Mouse (Mus musculus) forebrain, embryonic 16.5 days (tissue): ENCODE data around the gene Cerk. TPM values are rescaled to one million over a fixed set of nuclear protein-coding genes. Genes with fewer than 3 reads are reported as not detected.
"Not testable (repeated sequence)": the region's sequence is repeated elsewhere in the genome, so short reads cannot be mapped to it uniquely, and the experiment has no call there.

Source experiments
- ATAC-seq: fragments of 200-750 bp; cut with Nextera tagmentation; 2 replicates; pipeline ENCODE4 v1.8.0; 2017; ENCODE audit warnings: mild to moderate bottlenecking, moderate library complexity
- H3K27ac ChIP-seq: fragments of 300-500 bp; sonication (generic); 2 replicates; pipeline ENCODE4 v1.5.1; 2014; ENCODE audit warnings: low read length, control low read depth
- H3K27me3 ChIP-seq: fragments of 300-500 bp; sonication (generic); replicated peaks from 2 replicates; pipeline ENCODE4 v1.6.1; 2014; ENCODE audit warnings: low read length; ENCODE audit not compliant: control insufficient read depth, insufficient read depth
- H3K36me3 ChIP-seq: fragments of 300-500 bp; sonication (generic); 2 replicates; pipeline ENCODE4 v1.6.1; 2014; ENCODE audit not compliant: control insufficient read depth, insufficient read depth
- H3K4me1 ChIP-seq: fragments of 300-500 bp; sonication (generic); replicated peaks from 2 replicates; pipeline ENCODE4 v1.6.1; 2014; ENCODE audit warnings: low read length; ENCODE audit not compliant: control insufficient read depth, insufficient read depth
- H3K4me2 ChIP-seq: fragments of 300-500 bp; sonication (generic); 2 replicates; pipeline ENCODE4 v1.6.1; 2014; ENCODE audit warnings: mild to moderate bottlenecking, low read length, control low read depth
- H3K4me3 ChIP-seq: fragments of 300-500 bp; sonication (generic); replicated peaks from 2 replicates; pipeline ENCODE4 v1.5.1; 2014; ENCODE audit warnings: mild to moderate bottlenecking, low read length, control low read depth
- H3K9ac ChIP-seq: fragments of 300-500 bp; sonication (generic); replicated peaks from 2 replicates; pipeline ENCODE4 v1.6.1; 2014; ENCODE audit warnings: low read depth, low read length, control low read depth
- H3K9me3 ChIP-seq: fragments of 300-500 bp; sonication (generic); 2 replicates; pipeline ENCODE4 v1.6.1; 2016; ENCODE audit warnings: low read length; ENCODE audit not compliant: control insufficient read depth
- WGBS: fragments of 180-500 bp; shearing (Covaris S2); extraction: QIAGEN DNeasy Blood & Tissue Kit; methylation state at CpG from one replicate; pipeline ENCODE4 v1.1.7; 2014; 5-methylcytosine and 5-hydroxymethylcytosine counted together
- polyA plus RNA-seq: library from polyadenylated mRNA; unstranded; fragments of >200 nt; fragmentation: Nextera tagmentation; extraction: Ambion mirVana; gene quantifications from 2 replicates; pipeline ENCODE4 v1.2.1, GENCODE M21; 2015

Gene Cerk
- polyA plus RNA-seq, 1 experiment from 2014 or later: 23.8 TPM

DNA sequence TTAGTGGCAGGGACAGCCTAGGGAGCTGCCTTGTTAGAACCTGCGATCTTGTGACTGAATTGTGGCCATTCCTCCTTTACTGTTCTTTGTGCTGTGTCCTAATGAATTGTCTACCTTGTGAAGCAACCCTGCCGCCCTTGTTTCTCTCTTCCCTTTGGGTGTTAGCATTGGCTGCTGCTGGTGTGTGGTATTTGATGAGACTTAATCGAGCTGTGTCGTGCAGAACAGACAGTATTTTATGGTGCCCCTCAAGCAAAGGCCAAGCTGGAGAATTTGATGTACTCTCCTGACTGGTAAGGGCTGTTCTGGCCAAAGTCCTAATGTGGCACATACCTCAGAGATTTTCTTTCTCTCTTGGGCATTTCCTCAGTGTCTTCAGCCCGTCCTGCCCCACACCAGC, 40.3 kb upstream of the Cerk start:
- no peaks in the 10 kb centered on the region for H3K36me3 ChIP-seq
- 85% methylated on average over 5 of the region's 5 CpGs for WGBS
- H3K27me3 ChIP-seq: no peaks in the 10 kb centered on the region
- H3K4me2 ChIP-seq: no peak overlapping the region
- no peak overlapping the region for H3K4me3 ChIP-seq
- no peak overlapping the region for H3K27ac ChIP-seq
- H3K4me1 ChIP-seq: no peaks in the 10 kb centered on the region
- ATAC-seq: no peak
- H3K9me3 ChIP-seq: no peaks in the 10 kb centered on the region
- no peak overlapping the region for H3K9ac ChIP-seq

DNA sequence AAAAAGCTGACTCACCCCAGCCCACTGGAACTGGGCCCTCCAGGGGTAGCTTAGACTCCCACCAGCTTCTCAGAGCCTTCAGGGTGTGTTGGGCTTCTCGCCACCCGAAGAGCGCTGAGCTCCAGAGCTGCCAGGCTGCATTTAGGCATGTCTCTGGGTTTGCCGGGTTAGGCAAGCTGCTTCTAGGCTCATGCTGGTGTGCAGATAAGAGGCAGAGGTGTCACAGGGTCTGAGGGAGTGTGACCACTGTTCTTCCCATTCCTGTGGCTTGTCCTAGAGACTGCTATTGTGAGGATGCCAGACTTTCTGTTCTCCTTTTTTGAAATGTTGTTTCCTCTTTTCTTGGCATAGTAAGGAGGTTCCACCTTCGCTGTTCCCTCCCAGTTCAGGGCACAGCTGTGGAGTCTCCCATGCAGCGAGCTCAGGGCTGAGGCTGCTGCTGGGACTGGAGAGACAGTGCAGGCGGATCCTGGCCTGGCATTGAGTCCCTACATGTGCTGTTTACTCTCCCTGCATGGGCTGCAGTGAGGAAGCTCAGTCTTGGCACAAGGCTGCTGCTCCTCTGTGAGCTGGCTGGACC, 39.1 kb upstream of the Cerk start:
- Histone ChIP-seq H3K4me3 (no peak overlapping the region), H3K27me3 (no peaks in the 10 kb centered on the region), H3K36me3 (no peaks in the 10 kb centered on the region), H3K9ac (no peak overlapping the region), H3K9me3 (no peaks in the 10 kb centered on the region), H3K27ac (no peak overlapping the region), H3K4me2 (no peak overlapping the region), H3K4me1 (no peaks in the 10 kb centered on the region)
- 85% methylated on average over 7 of the region's 7 CpGs for WGBS
- ATAC-seq: no peak

DNA sequence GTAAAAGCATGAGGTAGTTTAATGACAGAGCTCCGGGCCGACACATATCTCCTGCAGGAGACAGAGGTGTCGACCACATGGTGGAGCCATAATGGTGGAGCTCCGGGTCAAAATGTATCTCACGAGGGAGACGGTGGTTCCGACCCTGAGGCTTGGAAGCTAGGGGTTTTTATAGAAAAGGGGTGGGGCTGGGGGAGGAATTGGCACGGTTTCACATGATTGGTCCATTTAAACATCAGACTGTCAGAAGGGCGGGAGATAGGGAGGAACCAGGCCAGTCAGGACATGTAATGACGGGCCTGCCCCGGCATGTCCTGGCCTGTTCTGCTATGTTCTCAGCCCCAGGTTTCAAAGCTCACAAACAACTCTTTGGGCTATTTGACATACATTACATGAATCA, 36.0 kb upstream of the Cerk start:
- not testable (repeated sequence) for H3K4me3 ChIP-seq, H3K27me3 ChIP-seq, H3K36me3 ChIP-seq, H3K9ac ChIP-seq, H3K27ac ChIP-seq, H3K4me2 ChIP-seq, H3K9me3 ChIP-seq, ATAC-seq, H3K4me1 ChIP-seq
- WGBS: 85% methylated on average over 11 of the region's 11 CpGs

DNA sequence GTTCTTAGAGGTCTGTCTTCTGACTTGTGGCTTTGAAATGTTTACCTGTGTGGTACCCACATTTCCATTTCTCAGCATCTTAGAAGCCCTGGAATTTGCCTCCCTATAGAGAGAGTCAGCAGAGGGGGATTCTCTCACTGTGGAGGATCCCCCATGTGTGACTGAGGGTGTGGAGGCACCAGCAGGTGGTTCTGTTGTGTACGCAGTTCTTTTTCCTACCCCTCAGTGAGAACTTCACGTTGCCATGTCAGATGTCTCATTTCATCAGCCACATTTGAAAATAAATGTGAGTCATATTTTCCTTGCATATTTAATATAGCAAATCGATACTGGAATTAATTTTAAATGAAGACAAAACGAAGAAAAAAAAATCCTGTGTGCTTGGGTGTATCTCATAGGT, 35.4 kb upstream of the Cerk start:
- no peak overlapping the region for H3K4me2 ChIP-seq
- ATAC-seq: no peak
- H3K27ac ChIP-seq: no peak overlapping the region
- H3K4me3 ChIP-seq: no peak overlapping the region
- H3K36me3 ChIP-seq: no peaks in the 10 kb centered on the region
- H3K9ac ChIP-seq: no peak overlapping the region
- H3K9me3 ChIP-seq: no peaks in the 10 kb centered on the region
- H3K27me3 ChIP-seq: no peaks in the 10 kb centered on the region
- 83% methylated on average over 4 of the region's 4 CpGs for WGBS
- H3K4me1 ChIP-seq: no peaks in the 10 kb centered on the region

DNA sequence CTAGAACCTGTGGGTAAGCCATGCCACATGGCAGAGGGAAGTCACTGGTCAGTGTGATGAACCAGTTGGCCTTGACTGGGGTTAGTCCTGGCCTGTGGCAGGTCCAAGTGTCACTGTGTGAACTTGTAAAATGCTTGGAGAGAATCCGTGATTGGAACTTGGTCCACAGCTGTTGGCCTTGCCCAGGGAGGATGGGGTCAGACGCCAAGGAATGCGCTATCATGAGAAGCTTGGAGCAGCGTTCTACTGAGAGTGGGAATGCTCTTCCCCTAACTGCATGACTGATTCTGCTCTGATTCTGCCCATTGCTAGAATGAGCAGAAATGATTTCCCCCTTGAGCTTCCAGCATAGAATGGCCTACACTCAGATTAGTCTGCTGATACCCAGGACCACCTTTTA, 34.8 kb upstream of the Cerk start:
- Histone ChIP-seq H3K9ac (no peak overlapping the region), H3K4me1 (no peaks in the 10 kb centered on the region), H3K9me3 (no peaks in the 10 kb centered on the region), H3K4me3 (no peak overlapping the region), H3K27me3 (no peaks in the 10 kb centered on the region), H3K36me3 (no peaks in the 10 kb centered on the region), H3K4me2 (no peak overlapping the region), H3K27ac (no peak overlapping the region)
- WGBS: 80% methylated on average over 4 of the region's 4 CpGs
- ATAC-seq: no peak

DNA sequence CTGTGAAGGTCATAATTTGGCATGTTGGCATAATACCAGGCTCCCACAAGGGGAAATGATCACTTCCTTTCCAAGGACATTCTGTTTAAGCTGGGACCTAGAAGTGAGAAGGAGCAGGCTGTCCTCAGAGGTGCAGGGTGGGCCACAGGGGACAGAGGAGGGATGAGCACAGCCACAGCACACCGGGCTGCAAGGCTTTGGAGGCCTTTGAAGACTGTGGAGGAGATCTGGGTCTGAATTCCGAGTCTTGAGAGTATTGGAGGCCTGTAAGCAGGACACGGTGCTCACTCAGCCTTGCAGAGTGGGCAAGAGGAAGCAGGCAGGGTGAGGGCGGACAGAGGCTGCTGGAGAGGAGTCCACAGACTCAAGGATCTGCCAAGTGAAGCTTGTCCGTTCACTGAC, 34.3 kb upstream of the Cerk start:
- Histone ChIP-seq H3K36me3 (no peaks in the 10 kb centered on the region), H3K9ac (no peak overlapping the region), H3K27ac (no peak overlapping the region), H3K4me1 (peaks cover 3% of the 10 kb centered on the region), H3K9me3 (no peaks in the 10 kb centered on the region), H3K4me2 (no peak overlapping the region), H3K27me3 (no peaks in the 10 kb centered on the region), H3K4me3 (no peak overlapping the region)
- ATAC-seq: no peak
- 91% methylated on average over 5 of the region's 5 CpGs for WGBS

DNA sequence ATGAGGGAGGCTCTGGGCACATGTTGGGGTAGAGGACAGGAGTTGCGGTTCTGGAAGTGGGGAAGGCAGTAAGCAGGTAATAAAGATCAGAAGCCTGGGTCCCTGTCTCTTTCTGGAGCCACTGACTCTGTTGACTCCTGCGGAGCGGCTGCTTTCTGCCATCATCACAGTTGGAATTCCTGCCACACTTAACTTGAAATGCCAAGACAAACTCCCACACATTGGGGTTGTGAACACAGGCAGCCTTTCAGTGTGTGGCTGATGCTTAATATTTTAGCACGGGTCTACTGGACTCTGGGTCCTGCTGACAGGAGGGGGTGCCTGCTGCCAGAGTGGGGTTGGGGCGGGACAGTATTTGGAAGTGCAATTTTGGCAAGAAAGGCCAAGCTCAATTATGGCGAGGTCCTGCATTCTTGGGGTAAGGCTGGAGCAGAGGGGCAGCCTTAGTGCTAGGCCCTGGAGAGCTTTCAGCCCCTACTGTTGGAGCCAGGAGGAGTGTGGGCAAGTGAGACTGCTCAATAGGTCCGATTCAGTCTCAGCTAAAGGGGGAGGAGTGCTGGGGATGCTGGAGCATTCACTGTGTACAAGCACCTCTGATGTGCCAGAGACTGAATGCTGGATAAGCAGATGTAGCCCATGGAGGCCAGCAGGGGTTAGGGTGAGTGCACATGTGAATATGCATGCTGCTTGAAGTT, 33.7 kb upstream of the Cerk start:
- peaks cover 9% of the 10 kb centered on the region for H3K4me1 ChIP-seq
- no peak overlapping the region for H3K4me3 ChIP-seq
- no peak overlapping the region for H3K4me2 ChIP-seq
- H3K27me3 ChIP-seq: no peaks in the 10 kb centered on the region
- 83% methylated on average over 7 of the region's 7 CpGs for WGBS
- no peak overlapping the region for H3K9ac ChIP-seq
- no peaks in the 10 kb centered on the region for H3K9me3 ChIP-seq
- no peak overlapping the region for H3K27ac ChIP-seq
- no peaks in the 10 kb centered on the region for H3K36me3 ChIP-seq
- ATAC-seq: no peak

DNA sequence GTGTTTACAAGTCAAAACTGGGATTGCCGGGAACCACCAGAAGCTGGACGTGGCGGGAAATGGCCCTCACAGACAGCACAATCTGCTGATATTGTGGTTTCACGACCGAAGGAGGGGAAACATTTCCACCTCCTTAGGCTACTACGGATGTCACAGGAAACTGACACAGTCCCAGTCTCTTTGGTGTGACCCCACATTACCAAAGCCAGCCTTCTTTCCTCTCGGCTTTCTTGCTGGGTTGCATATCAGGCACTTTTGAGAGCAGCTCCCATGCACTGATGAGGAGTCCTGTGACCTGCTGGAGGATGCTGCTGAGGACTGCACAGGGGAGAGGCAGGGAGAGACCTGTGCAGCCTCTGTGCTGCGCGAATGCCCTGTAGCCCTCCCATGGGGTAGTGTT, 30.7 kb upstream of the Cerk start:
- H3K4me2 ChIP-seq, H3K36me3 ChIP-seq, H3K27ac ChIP-seq, H3K9ac ChIP-seq, H3K9me3 ChIP-seq, ATAC-seq, H3K27me3 ChIP-seq, H3K4me3 ChIP-seq: not testable (repeated sequence)
- WGBS: 89% methylated on average over 9 of the region's 9 CpGs
- H3K4me1 ChIP-seq: peaks cover 19% of the 10 kb centered on the region

DNA sequence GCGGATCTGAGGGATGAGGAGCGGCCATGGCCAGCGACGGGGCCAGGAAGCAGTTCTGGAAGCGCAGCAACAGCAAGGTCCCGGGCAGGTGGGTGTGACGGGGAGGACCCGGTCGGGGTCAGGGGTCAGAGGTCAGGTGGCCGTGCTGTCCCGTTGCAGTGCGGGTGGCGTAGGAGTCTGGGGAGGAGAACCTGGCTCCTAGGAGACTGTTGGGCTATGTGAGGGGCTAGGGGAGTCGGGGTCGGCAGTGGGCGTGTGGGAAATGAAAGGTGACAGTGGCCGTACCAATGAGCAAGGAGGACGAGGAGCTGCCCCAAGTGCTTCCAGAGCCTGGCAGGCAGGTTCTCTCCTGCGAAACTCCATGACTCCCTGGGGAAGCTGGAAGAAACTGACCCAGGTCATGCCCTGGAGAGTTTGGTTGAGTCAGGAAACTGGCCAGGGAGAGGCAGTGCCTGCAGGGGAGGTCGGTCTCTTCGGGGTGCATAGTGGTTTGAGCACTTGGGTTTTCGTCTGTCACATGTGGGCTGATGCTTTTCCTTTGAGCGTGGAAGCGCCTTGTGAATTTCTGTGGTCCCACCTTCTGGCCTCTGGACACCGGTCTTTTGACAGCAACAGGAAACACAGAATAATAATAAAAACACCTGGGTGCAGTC, 28.7 kb upstream of the Cerk start:
- WGBS: 15% methylated on average over 25 of the region's 25 CpGs

More for the DNA sequence above, 28.7 kb upstream of the Cerk start:
- H3K4me3 ChIP-seq: peak overlapping the region; percentile 93
- H3K4me2 ChIP-seq: peak overlapping the region; percentile 85
- peaks cover 19% of the 10 kb centered on the region for H3K4me1 ChIP-seq
- no peaks in the 10 kb centered on the region for H3K9me3 ChIP-seq
- H3K9ac ChIP-seq: peak overlapping the region; percentile 87
- no peaks in the 10 kb centered on the region for H3K36me3 ChIP-seq
- peak overlapping the region; percentile 92 for H3K27ac ChIP-seq
- no peaks in the 10 kb centered on the region for H3K27me3 ChIP-seq
- no peak; the same call in 1 of the 2 replicates for ATAC-seq
